Mouse (Mus musculus) limb, embryonic 15.5 days (tissue): ENCODE data around the gene Cdc42bpg. TPM values are rescaled to one million over a fixed set of nuclear protein-coding genes. Genes with fewer than 3 reads are reported as not detected.
A peak's percentile ranks its signal among the peaks of the same experiment; 100 is the strongest.

Experiments
- ATAC-seq: fragments of 200-750 bp; cut with Nextera tagmentation; 2 replicates; pipeline ENCODE4 v1.8.0; 2017; ENCODE audit warnings: low read depth, moderate TSS enrichment; ENCODE audit not compliant: insufficient number of reproducible peaks, low FRiP score, low TSS enrichment
- H3K27ac ChIP-seq: fragments of 300-500 bp; sonication (generic); 2 replicates; pipeline ENCODE4 v1.5.1; 2015; ENCODE audit warnings: moderate library complexity, mild to moderate bottlenecking, inconsistent platforms
- H3K27me3 ChIP-seq: fragments of 300-500 bp; sonication (generic); 2 replicates; pipeline ENCODE4 v1.6.1; 2015; ENCODE audit warnings: inconsistent platforms
- H3K36me3 ChIP-seq: fragments of 300-500 bp; sonication (generic); 2 replicates; pipeline ENCODE4 v1.6.1; 2015; ENCODE audit warnings: inconsistent platforms
- H3K4me1 ChIP-seq: fragments of 300-500 bp; sonication (generic); 2 replicates; pipeline ENCODE4 v1.6.1; 2015; ENCODE audit warnings: inconsistent platforms
- H3K4me2 ChIP-seq: fragments of 300-500 bp; sonication (generic); 2 replicates; pipeline ENCODE4 v1.6.1; 2015; ENCODE audit warnings: mild to moderate bottlenecking, inconsistent platforms
- H3K4me3 ChIP-seq: fragments of 300-500 bp; sonication (generic); 2 replicates; pipeline ENCODE4 v1.5.1; 2015; ENCODE audit warnings: mild to moderate bottlenecking, inconsistent platforms
- H3K9ac ChIP-seq: fragments of 300-500 bp; sonication (generic); 2 replicates; pipeline ENCODE4 v1.6.1; 2015; ENCODE audit warnings: inconsistent platforms
- H3K9me3 ChIP-seq: fragments of 300-500 bp; sonication (generic); 2 replicates; pipeline ENCODE4 v1.6.1; 2016; ENCODE audit warnings: inconsistent platforms
- WGBS: fragments of 180-500 bp; shearing (Covaris S2); methylation state at CpG from one replicate; pipeline ENCODE4 v1.1.7; 2015; 5-methylcytosine and 5-hydroxymethylcytosine counted together
- microRNA counts: library from miRNA; unstranded; fragments of <30 nt; microRNA quantifications from one replicate; lab custom pipeline; 2016
- microRNA-seq: library from miRNA; unstranded; fragments of <30 nt; microRNA quantifications from one replicate; pipeline ENCODE4, GENCODE M21; 2016
- polyA plus RNA-seq: library from polyadenylated mRNA; unstranded; fragments of >200 nt; fragmentation: Nextera tagmentation; extraction: Ambion mirVana; gene quantifications from 2 replicates; pipeline ENCODE4 v1.2.1, GENCODE M21; 2015

Gene Cdc42bpg
- polyA plus RNA-seq, 1 experiment from 2014 or later: 2.0 TPM

DNA sequence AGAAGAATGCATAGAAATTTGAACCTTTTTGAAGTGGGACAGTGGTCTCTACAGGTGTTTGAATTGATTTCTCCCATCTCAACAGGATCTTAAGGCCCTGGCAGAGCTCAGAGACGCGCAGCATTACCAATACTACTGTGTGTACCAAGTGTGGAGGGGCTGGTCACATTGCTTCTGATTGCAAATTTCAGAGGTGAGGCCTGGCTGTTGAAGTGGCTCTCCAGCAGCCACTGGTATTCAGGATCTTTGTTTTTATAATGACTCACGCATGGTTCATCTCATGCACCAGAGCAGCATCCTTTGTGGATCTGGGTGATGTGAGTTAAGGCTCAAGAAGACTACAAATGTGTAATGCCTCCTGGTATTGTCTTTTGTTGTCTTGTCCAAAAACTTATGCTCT is 66.2 kb downstream of the Cdc42bpg start:
- H3K4me3 ChIP-seq: no peak overlapping the region
- peaks cover 95% of the 10 kb centered on the region for H3K36me3 ChIP-seq
- WGBS: 92% methylated on average over 3 of the region's 3 CpGs
- H3K9ac ChIP-seq: no peak overlapping the region
- no peak overlapping the region for H3K27ac ChIP-seq
- H3K9me3 ChIP-seq: no peaks in the 10 kb centered on the region
- H3K4me1 ChIP-seq: no peaks in the 10 kb centered on the region
- no peak overlapping the region for H3K4me2 ChIP-seq
- H3K27me3 ChIP-seq: no peaks in the 10 kb centered on the region
- ATAC-seq: no peak

DNA sequence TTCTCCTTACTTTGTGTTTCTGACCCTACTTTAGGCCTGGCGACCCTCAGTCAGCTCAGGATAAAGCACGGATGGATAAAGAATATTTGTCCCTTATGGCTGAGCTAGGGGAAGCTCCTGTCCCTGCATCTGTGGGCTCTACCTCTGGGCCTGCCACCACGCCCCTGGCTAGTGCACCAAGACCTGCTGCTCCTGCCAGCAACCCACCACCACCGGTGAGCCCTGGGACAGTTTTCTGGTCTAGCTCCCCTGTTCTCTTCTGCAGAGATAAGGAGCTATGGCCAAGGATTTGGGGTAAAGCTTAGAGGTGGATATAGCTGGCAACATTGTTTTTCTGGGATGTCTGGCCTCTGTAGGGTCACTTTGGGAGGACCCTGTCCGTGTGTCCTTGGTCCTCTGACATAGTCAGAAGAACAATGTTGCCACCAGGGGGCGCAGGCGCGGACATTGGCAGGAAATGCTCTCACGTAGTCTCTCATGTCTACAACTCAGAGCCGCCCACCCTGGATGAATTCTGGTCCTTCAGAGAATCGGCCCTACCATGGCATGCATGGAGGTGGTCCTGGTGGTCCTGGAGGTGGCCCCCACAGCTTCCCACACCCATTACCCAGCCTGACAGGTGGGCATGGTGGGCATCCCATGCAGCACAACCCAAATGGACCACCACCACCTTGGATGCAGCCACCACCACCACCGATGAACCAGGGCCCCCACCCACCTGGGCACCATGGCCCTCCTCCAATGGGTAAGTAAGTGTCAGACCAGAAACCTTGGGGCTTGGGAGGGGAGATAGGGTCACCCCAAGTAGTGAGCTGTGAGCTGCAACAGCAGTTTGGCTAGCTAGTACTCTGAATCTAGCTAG is 67.5 kb downstream of the Cdc42bpg start:
- peak; percentile 32; the same call in 1 of the 2 replicates for ATAC-seq
- WGBS: 66% methylated on average over 12 of the region's 12 CpGs

DNA sequence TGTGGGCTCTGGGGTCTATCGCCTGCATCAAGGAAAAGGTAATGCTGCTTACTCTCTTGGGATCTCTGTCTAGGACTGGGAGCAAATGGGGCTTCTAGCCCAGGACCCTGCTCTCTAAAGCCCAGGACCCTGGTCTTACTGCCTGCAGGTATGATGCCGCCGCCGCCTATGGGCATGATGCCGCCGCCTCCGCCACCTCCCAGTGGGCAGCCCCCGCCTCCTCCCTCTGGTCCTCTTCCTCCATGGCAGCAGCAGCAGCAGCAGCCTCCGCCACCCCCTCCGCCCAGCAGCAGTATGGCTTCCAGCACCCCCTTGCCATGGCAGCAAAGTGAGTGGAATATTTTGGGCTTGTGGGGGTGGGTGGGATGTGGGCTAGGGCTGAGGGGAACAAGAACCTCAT is 68.3 kb downstream of the Cdc42bpg start:
- no peak overlapping the region for H3K27ac ChIP-seq
- ATAC-seq: no peak

More for the DNA sequence above, 67.5 kb downstream of the Cdc42bpg start:
- H3K27ac ChIP-seq: no peak overlapping the region
- H3K4me1 ChIP-seq: no peaks in the 10 kb centered on the region
- H3K9me3 ChIP-seq: no peaks in the 10 kb centered on the region
- no peak overlapping the region for H3K4me3 ChIP-seq
- H3K27me3 ChIP-seq: no peaks in the 10 kb centered on the region
- peaks cover 96% of the 10 kb centered on the region for H3K36me3 ChIP-seq
- H3K4me2 ChIP-seq: no peak overlapping the region
- H3K9ac ChIP-seq: 0 out of 2 replicates have a peak overlapping the region, but pooled peaks have one; percentile 0

More for the DNA sequence above, 68.3 kb downstream of the Cdc42bpg start:
- H3K4me2 ChIP-seq: no peak overlapping the region
- H3K4me1 ChIP-seq: no peaks in the 10 kb centered on the region
- no peaks in the 10 kb centered on the region for H3K27me3 ChIP-seq
- no peaks in the 10 kb centered on the region for H3K9me3 ChIP-seq
- no peak overlapping the region for H3K9ac ChIP-seq
- H3K4me3 ChIP-seq: no peak overlapping the region
- H3K36me3 ChIP-seq: peaks cover 95% of the 10 kb centered on the region
- 95% methylated on average over 10 of the region's 10 CpGs for WGBS

MicroRNA genes within 50 kb of the gene (microRNA counts, 519-probe panel; counts per million panel counts)
- microRNA mmu-miR-192 (lab: Ali Mortazavi, UCI): 1,921 counts per million, percentile 32 among the panel's probes with 10 or more counts

Small RNAs within 50 kb of the gene (microRNA-seq; reads per million reads assigned to microRNA genes)
- 67.5 reads per million, percentile 45 among the genes with 10 or more reads in this experiment for gene Mir192
- 42.6 reads per million, percentile 39 among the genes with 10 or more reads in this experiment for gene Mir194-2
- gene Mir6989: not detected

Other genes with a start within 250 kb of the Cdc42bpg start
- 66.8 and 67.5 TPM in 2 replicates for gene Mrpl49, start 248.7 kb upstream of the Cdc42bpg start, polyA plus RNA-seq
- 723 and 835 TPM in 2 replicates for gene Fau, start 248.6 kb upstream of the Cdc42bpg start, polyA plus RNA-seq
- gene Znhit2, start 245.3 kb upstream of the Cdc42bpg start, polyA plus RNA-seq: 33.0 and 33.6 TPM in 2 replicates
- gene Tm7sf2, start 238.1 kb upstream of the Cdc42bpg start, polyA plus RNA-seq: 19.0 and 28.8 TPM in 2 replicates
- 64.4 and 72.6 TPM in 2 replicates for gene Vps51, start 229.2 kb upstream of the Cdc42bpg start, polyA plus RNA-seq
- not detected in 2 replicates for gene Tmem262, start 226.4 kb upstream of the Cdc42bpg start, polyA plus RNA-seq
- gene Gm28374, start 224.2 kb upstream of the Cdc42bpg start, polyA plus RNA-seq: 1.8 and 1.9 TPM in 2 replicates
- 88.8 and 93.6 TPM in 2 replicates for gene Zfpl1, start 221.5 kb upstream of the Cdc42bpg start, polyA plus RNA-seq
- gene Cdca5, start 221.5 kb upstream of the Cdc42bpg start, polyA plus RNA-seq: 26.3 and 27.1 TPM in 2 replicates
- 0.47 TPM in 1 of 2 replicates, not detected in the other for gene AC131692.1, start 212.0 kb upstream of the Cdc42bpg start, polyA plus RNA-seq
- 0.22 and 0.28 TPM in 2 replicates for gene Naaladl1, start 200.7 kb upstream of the Cdc42bpg start, polyA plus RNA-seq
- 43.7 and 49.1 TPM in 2 replicates for gene Sac3d1, start 187.8 kb upstream of the Cdc42bpg start, polyA plus RNA-seq
- gene Snx15, start 178.2 kb upstream of the Cdc42bpg start, polyA plus RNA-seq: 32.3 and 34.7 TPM in 2 replicates
- gene Batf2, start 165.5 kb upstream of the Cdc42bpg start, polyA plus RNA-seq: 0.13 and 0.24 TPM in 2 replicates
- 89.2 and 89.9 TPM in 2 replicates for gene Arl2, start 164.9 kb upstream of the Cdc42bpg start, polyA plus RNA-seq
- 0.19 TPM in 1 of 2 replicates, not detected in the other for gene Majin, start 122.1 kb upstream of the Cdc42bpg start, polyA plus RNA-seq
- gene Gpha2, start 80.1 kb upstream of the Cdc42bpg start, polyA plus RNA-seq: 1.8 and 2.1 TPM in 2 replicates
- gene Ppp2r5b, start 70.6 kb upstream of the Cdc42bpg start, polyA plus RNA-seq: 26.1 and 30.0 TPM in 2 replicates
- gene Atg2a, start 64.8 kb upstream of the Cdc42bpg start, polyA plus RNA-seq: 8.6 and 9.0 TPM in 2 replicates
- gene Ehd1, start 29.7 kb upstream of the Cdc42bpg start, polyA plus RNA-seq: 93.6 and 103 TPM in 2 replicates
- 81.5 and 81.7 TPM in 2 replicates for gene Men1, start 28.5 kb downstream of the Cdc42bpg start, polyA plus RNA-seq
- 14.6 and 16.2 TPM in 2 replicates for gene Map4k2, start 34.7 kb downstream of the Cdc42bpg start, polyA plus RNA-seq
- 115 TPM in 2 replicates for gene Sf1, start 57.2 kb downstream of the Cdc42bpg start, polyA plus RNA-seq
- gene Pygm, start 77.9 kb downstream of the Cdc42bpg start, polyA plus RNA-seq: 23.4 and 89.0 TPM in 2 replicates
- gene Rasgrp2, start 92.9 kb downstream of the Cdc42bpg start, polyA plus RNA-seq: 35.8 and 38.8 TPM in 2 replicates
- gene Nrxn2, start 112.3 kb downstream of the Cdc42bpg start, polyA plus RNA-seq: 0.96 and 1.4 TPM in 2 replicates
- not detected in 2 replicates for gene Slc22a12, start 236.6 kb downstream of the Cdc42bpg start, polyA plus RNA-seq